9 mouse cellular contexts compared by ENCODE assay signal in the genomic region with DNA sequence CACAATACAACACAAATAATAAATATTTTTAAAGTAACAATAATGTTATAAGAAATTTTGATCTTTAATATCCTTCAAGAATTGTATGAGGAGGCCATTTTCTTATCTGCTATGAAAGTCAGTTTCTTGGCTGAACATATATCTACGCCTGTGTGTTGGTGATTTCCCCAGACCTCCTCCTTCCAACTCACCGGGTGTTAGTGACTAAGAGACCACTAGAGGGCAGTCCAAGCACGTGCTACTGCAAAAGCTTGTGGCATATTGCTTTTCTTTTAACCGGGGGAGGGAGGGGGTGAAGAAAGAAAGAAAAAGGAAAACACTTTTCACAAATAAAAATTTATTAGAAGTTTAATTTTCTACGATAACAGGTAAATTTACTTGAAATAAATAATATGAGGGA.
DNase-seq lines count a peak whose midpoint lies in the region; ATAC-seq and TF ChIP-seq lines count a peak whose summit lies in the region.
"Had no signal": no experiment of that assay in that cellular context is flagged by ENCODE, and none has a peak within 500 bp of the region (broad histone marks: within the 10 kb centered on the region; RNA-seq: fewer than 3 reads in every experiment).

No protein-coding gene starts in this region.

- no peak overlapping the region for H3K4me2 ChIP-seq in forebrain, embryonic 15.5 days (replicated peaks)
- H3K4me2 ChIP-seq in hindbrain, postnatal 0 days (ENCODE audit: low read depth, low read length) = no peak overlapping the region
- H3K4me2 ChIP-seq in midbrain, embryonic 14.5 days (ENCODE audit: low read length) = no peak overlapping the region
- H3K4me2 ChIP-seq: embryonic facial prominence, embryonic 12.5 days had no signal

- intact Hi-C loops in left cerebral cortex, adult 2 months (cut with DNase I) = loop anchor here (2.0 kb wide), 1 partner anchor 62 kb away; no protein-coding TSS in a partner anchor

- H3K4me1 ChIP-seq in forebrain, embryonic 15.5 days = no peaks in the 10 kb centered on the region
- H3K4me1 ChIP-seq in hindbrain, postnatal 0 days (ENCODE audit: insufficient read depth, low read length) = no peaks in the 10 kb centered on the region
- no peaks in the 10 kb centered on the region for H3K4me1 ChIP-seq in midbrain, embryonic 14.5 days (ENCODE audit: control insufficient read depth, insufficient read depth, low read length)
- H3K4me1 ChIP-seq: embryonic facial prominence, embryonic 12.5 days had no signal

- no peak overlapping the region for H3K9ac ChIP-seq in forebrain, embryonic 15.5 days (replicated peaks)
- no peak overlapping the region for H3K9ac ChIP-seq in hindbrain, postnatal 0 days (replicated peaks; ENCODE audit: low read length)
- no peak overlapping the region for H3K9ac ChIP-seq in midbrain, embryonic 14.5 days (replicated peaks; ENCODE audit: low read length)
- H3K9ac ChIP-seq: embryonic facial prominence, embryonic 12.5 days had no signal

- H3K4me3 ChIP-seq in forebrain, embryonic 15.5 days = no peak overlapping the region
- no peak overlapping the region for H3K4me3 ChIP-seq in hindbrain, postnatal 0 days (ENCODE audit: low read length)
- H3K4me3 ChIP-seq in left cerebral cortex, adult 2 months = no peak overlapping the region
- H3K4me3 ChIP-seq in midbrain, embryonic 14.5 days (replicated peaks; ENCODE audit: low read depth, low read length) = no peak overlapping the region
- H3K4me3 ChIP-seq: embryonic facial prominence, embryonic 12.5 days had no signal

- no peaks in the 10 kb centered on the region for H3K36me3 ChIP-seq in forebrain, embryonic 15.5 days
- H3K36me3 ChIP-seq in hindbrain, postnatal 0 days (ENCODE audit: insufficient read depth, low read length) = no peaks in the 10 kb centered on the region
- no peaks in the 10 kb centered on the region for H3K36me3 ChIP-seq in midbrain, embryonic 14.5 days (ENCODE audit: control insufficient read depth, insufficient read depth, low read length)
- H3K36me3 ChIP-seq: embryonic facial prominence, embryonic 12.5 days had no signal

- peak; percentile 62 for DNase-seq in ovary, postnatal 14 days (ENCODE audit: low spot score)
- no peak for DNase-seq in ovary, postnatal 10 days (ENCODE audit: low spot score)
- DNase-seq in c-Kit-positive CD71-positive TER-119-negative erythroid progenitor cells, embryonic 14.5 days (ENCODE audit: low read depth) = peak; percentile 14
- peak; percentile 88 for DNase-seq in hindbrain, postnatal 0 days (ENCODE audit: low spot score)
- DNase-seq in left cerebral cortex, adult 2 months (ENCODE audit: extremely low spot score in 1 of 2, low spot score in 2 of 2) = peak; percentile 56 to 65
- peak; percentile 91 for DNase-seq in midbrain, embryonic 14.5 days
- DNase-seq in thymus, postnatal 14 days = peak; percentile 26

- peak; percentile 75 for ATAC-seq in forebrain, embryonic 15.5 days (replicated peaks)
- peak; percentile 67; the same call in 1 of the 2 replicates for ATAC-seq in hindbrain, postnatal 0 days
- peak; percentile 73; the same call in 1 of the 2 replicates for ATAC-seq in midbrain, embryonic 14.5 days (ENCODE audit: low FRiP score, low TSS enrichment)

- no peaks in the 10 kb centered on the region for H3K27me3 ChIP-seq in forebrain, embryonic 15.5 days
- no peaks in the 10 kb centered on the region for H3K27me3 ChIP-seq in hindbrain, postnatal 0 days (ENCODE audit: insufficient read depth, low read length)
- H3K27me3 ChIP-seq in midbrain, embryonic 14.5 days (ENCODE audit: control insufficient read depth, insufficient read depth, low read length) = no peaks in the 10 kb centered on the region
- H3K27me3 ChIP-seq: embryonic facial prominence, embryonic 12.5 days had no signal

- 16% methylated on average over 5 of the region's 5 CpGs for WGBS in forebrain, embryonic 15.5 days
- 15% methylated on average over 5 of the region's 5 CpGs for WGBS in hindbrain, postnatal 0 days
- 20% methylated on average over 5 of the region's 5 CpGs for WGBS in midbrain, embryonic 14.5 days

- TF ChIP-seq CTCF in hindbrain, postnatal 0 days (IDR thresholded peaks at IDR 0.05; ENCODE audit: low read depth) = peak; percentile 88
- TF ChIP-seq CTCF in left cerebral cortex, adult 2 months (IDR thresholded peaks at IDR 0.05) = peak; percentile 91

- H3K9me3 ChIP-seq in forebrain, embryonic 15.5 days = no peaks in the 10 kb centered on the region
- H3K9me3 ChIP-seq in hindbrain, postnatal 0 days (ENCODE audit: low read length) = no peaks in the 10 kb centered on the region
- no peaks in the 10 kb centered on the region for H3K9me3 ChIP-seq in midbrain, embryonic 14.5 days (ENCODE audit: control insufficient read depth, low read length)
- H3K9me3 ChIP-seq: embryonic facial prominence, embryonic 12.5 days had no signal

- no peak overlapping the region for H3K27ac ChIP-seq in forebrain, embryonic 15.5 days (replicated peaks)
- H3K27ac ChIP-seq in hindbrain, postnatal 0 days = no peak overlapping the region
- H3K27ac ChIP-seq in left cerebral cortex, adult 2 months = no peak overlapping the region
- H3K27ac ChIP-seq in midbrain, embryonic 14.5 days (replicated peaks; ENCODE audit: low read depth, low read length) = no peak overlapping the region
- H3K27ac ChIP-seq: embryonic facial prominence, embryonic 12.5 days had no signal
